Mouse (Mus musculus) layer of hippocampus, postnatal 25 days (tissue): ENCODE data around the gene Srgap1. TPM values are rescaled to one million over a fixed set of nuclear protein-coding genes. Genes with fewer than 3 reads are reported as not detected.

Source experiments
- DNase-seq, 2 experiments: peaks; one replicate each; pipeline ENCODE4 v3.0.0; 2022; ENCODE audit warnings: mixed read lengths in 2 of 2, low spot score in 1 of 2; ENCODE audit errors: extremely low spot score in 1 of 2
- total RNA-seq, 2 experiments: library from RNA; stranded (reverse); gene quantifications; 2 replicates each; pipeline ENCODE4 v1.2.3; 2021

Srgap1 gene
- total RNA-seq, 2 experiments from 2014 or later = 11.1 to 15.4 TPM

GRCm38 (mm10) chr10:121833443-121833842, 213.7 kb downstream of the Srgap1 start:
- DNase-seq = no peak

DNA sequence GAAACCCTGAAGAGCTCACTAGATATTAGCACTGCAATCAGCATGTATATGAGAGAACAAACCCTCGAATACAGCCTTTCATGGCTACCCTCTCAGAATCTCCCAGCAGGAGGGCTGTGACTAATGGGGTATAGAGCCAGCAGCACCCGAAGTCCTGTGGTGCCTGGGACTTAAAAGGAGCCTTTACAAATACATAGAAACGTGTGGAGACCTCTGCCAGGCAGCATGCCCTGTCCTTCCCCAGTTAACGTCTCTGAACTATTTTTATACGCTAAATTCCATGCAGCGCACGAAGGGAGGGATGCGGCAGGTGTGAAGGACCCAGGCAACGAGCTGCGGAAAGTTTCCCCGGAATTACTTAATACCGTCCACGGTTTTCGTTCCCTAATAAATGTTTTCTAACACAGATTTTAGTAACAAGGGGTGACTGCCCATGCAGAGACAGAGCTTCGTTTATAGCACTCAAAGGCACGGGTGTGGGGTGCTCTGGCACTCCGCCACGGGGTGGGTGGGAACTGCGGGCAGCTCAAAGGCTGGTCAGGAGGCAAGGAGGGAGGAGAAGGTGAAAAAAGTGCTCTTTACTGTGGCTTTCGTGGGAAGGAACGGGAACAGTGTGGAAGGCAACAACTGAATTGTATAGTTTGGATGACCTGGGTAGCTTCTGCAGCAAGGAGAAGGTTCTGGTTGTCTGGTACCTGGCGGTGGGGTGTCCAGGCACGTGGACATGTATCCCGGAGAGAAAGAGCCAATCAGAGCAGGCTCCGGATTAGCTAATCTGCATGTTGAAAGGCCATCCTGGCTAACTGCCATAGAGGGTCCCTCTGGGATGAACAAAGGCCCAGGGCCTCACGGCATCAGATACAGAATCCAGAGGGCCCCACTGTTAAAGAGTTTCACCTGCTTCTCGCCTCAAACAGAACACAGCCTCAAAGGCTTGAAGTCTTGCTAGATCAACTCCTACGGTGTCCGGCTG, 216.5 kb downstream of the Srgap1 start:
- no peak for DNase-seq

DNA sequence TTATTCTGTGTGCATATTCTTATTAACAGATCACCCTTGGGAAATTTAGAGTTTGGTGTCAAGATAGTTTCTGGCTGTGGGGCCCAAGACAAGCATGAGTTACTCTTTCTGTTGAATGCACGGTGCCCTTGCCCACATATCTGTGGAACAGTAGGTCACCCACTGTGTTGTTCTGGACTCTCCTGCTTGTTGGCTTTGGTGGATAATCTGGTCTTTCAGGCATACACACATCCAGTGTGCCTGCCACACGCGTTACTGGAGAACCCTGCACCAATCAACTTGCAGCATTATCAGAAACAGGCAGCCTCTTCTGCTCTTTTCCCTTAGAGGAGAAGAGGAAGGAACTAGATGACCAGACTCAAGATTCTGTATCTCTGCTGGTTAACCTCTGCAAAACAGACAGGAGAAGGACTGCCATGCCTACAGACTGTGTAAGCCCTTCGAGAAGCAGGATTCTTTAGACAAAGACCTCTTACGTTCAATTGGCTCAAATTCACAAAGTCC, 217.3 kb downstream of the Srgap1 start:
- DNase-seq = no peak

DNA sequence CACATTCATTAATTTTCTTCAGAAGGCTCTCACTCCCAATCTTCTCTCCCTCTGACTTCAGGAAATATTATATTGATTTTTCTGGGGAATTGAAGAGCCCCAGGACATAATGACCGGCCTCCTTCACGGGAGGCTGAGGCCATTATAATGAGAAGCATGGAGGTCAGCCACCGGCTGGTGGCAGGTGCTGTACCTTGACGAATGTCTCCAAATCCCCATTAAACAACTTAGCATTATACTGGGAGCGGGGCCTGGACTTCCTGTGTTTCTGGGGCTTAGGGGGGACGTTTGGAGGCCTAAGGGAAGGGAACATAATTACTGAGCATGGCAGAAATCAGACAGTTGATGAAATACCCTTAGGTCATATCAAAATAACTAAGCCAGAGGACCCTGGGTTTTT, 218.1 kb downstream of the Srgap1 start:
- DNase-seq = no peak

DNA sequence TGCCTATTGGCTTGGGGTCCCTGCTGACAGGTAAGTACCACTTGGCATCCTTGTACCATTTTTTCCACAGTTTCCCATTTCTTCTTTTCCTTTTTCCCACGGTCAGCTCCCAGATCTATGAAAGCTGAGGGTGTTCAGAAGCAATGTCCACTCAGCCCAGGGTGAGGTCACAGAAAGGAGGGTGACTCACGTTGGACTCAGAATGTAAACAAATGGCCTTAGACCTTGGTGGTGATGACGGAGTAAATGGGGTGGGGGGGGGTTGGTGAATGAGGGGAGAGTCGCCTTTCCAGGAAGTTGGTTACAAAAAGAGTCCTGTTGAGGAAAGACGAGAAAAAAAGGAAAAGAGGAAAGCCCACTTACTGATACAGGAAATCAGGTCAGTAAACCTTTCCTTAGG, 224.4 kb downstream of the Srgap1 start:
- DNase-seq = no peak

DNA sequence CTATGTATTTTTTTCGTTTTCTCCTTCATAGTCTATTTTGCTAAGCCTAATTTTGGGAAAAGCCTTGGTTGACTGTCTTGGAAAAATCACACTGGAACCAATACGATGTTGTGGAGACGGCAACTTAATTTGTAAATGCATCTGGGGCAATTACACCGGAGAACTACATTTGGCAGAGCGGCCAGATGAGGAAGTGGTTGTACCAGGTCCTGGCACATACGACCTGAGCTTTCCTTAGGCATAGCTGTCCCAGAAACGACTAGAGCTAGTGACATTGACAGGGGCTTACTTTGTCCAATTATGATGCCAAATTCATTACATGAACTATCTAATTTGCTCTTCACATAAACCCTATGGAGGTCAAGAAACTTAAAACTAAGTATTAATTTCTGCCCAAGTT, 226.3 kb downstream of the Srgap1 start:
- DNase-seq = no peak

DNA sequence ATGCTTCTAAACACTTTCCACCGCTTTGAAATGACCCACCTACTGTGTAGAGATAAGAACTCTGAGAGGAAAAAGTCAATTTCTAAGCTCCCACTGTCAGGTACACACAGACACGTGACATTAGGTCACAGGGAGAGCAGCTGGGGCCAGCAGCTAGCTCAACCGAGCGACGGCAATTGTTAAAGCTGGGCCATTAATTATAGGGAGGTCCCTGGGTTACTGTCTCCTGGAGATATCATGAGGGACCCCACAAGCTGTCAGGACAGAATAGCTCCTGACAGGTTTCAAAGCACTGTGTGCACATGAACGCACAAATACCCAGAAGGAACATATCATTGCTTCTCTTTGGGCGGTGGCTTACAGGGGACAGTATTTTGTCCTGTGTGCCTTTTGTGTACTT, 229.1 kb downstream of the Srgap1 start:
- no peak for DNase-seq

DNA sequence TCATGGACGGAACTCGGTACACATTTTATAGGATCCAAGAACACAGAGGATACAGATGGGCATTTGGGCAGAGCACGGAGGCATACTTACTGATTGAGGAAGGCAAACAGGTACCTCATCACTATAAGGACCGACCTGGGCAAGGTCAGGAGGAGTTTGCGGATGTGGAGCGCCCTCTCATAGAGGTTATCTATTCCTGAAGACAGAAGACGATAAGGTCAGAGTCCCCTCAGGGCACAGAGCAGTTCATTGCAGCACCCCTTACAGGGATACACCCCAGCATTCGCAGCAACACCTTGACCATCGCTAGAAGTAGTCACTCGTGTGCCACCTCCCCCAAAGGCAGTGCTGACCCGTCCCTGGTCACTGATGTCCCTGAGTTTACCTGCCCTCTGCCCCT, 239.3 kb downstream of the Srgap1 start:
- DNase-seq = no peak

DNA sequence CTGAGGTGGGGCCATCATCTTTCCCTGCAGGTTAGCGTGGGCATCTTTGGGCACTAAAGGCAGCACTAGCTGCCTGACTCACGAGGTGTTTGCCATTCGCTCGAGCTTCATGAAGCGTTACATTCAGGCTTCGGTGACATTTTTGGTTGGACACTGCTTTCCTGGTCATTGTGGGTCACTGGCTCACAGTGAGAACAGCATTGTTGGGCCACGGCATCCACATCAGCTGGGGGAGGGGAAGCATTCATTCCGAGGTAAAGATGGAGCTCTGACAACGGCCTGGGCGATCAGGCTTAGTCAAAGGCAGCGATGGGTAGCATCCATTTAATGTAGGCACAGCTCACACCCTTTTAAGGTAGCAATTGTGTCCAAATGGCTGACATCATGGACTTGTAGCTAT, 240.3 kb downstream of the Srgap1 start:
- DNase-seq = no peak

DNA sequence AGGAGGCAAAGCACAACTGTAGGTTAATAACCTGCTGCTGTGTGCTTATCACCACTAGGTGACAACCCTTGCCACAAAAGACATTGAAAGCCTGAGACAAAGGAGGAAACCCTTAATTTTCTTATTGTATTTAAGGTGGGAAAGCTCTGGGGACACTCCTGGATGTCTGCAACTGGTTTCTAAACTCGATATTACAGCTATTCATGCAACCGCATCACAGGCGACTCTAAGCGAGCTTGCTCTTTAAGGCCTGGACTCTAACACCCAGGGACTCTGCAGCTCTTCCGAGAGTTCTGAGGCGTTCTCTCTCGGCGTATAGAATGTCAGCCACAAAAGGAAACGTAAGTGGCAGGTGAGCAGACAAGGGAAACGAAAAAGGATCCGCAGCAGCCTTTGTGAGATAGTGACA, 241.2 kb downstream of the Srgap1 start:
- DNase-seq = no peak

GRCm38 (mm10) chr10:121804551-121804950, 242.6 kb downstream of the Srgap1 start:
- no peak for DNase-seq

GRCm38 (mm10) chr10:121800041-121800440, 247.1 kb downstream of the Srgap1 start:
- DNase-seq = no peak

- no peak for DNase-seq
Measured at GRCm38 (mm10) chr10:121796027-121796802, 250.9 kb downstream of the Srgap1 start.

- no peak for DNase-seq
Measured at GRCm38 (mm10) chr10:121794486-121794885, 252.6 kb downstream of the Srgap1 start.

DNA sequence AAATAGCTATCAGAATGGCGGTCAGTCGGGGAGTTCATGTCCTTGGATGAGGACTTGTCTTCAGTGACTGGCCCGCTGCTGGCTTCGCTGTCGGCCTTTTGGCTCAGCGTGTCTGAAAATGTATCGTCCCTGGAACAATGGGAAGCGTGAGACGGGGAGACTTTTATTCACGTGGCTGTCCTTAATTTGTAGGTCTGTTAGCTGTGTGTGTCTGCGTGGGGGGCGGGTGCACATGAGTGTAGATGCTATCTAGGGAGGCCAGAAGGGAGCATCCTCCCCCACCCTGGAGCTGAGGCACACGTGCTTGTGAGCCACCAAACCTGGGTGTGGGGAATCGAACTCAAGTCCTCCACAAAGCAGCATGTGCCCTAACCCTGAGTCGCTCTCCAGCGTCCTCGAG, 254.5 kb downstream of the Srgap1 start:
- no peak for DNase-seq

DNA sequence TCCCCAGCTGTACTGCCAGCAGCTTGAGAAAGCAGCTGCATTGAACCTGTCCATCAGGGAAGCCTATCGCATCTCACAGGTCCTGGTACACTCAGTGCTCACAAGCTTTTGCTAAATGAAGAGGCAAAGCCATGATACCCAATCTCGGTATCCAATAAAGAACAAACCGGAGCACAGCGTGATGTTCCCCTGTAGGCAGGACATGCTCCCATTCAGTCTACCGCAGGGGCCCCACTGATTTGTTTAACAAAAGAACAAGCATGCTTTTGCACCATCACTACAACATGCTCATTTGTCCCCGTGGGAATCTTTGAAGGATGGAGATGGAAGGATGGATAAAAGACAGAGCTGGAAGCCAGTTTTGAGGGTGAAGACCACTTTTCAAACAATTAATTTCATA, 257.0 kb downstream of the Srgap1 start:
- no peak for DNase-seq

- no peak for DNase-seq
Measured at GRCm38 (mm10) chr10:121788536-121788935, 258.6 kb downstream of the Srgap1 start.

- no peak for DNase-seq
Measured at GRCm38 (mm10) chr10:121781159-121781558, 266.0 kb downstream of the Srgap1 start.

DNA sequence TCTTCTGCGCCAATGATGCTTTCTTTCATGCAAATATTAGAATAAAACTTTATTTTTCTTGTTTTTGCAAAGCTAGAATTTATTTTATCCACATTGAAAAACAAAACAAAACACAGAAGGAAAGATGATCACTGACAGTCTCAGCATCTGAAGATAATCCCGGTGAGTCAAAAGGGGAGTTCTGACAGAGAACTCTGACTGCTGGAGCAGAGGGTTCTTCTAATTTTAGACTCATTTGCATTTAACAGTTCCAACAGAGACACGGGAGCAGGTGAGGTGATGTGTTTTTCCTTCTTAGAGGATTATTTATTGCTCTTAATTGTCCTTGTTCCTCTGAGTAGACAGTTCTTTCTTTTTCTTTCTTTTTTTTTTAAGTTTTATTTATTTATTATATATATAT, 271.1 kb downstream of the Srgap1 start:
- no peak for DNase-seq

DNA sequence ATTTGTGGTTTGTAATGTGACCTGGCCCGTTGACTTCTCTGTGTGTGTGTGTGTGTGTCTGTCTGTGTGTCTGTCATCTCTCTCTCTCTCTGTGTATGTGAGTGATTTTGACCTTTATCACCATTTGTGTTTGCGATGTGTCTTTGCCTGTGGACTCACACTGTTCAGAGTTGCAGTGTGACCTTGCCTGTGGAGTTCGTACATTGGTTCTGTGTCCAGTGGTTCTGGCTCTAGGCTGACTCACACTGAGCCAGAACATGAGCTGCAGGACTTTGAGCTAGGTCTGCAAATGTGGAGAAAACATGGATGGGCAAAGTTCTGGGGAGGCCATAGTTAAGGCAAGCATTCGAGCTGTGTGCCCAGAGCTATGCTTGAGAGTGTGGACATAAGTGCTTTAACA, 273.3 kb downstream of the Srgap1 start:
- no peak for DNase-seq
